8 mouse cellular contexts compared by ENCODE assay signal in the genomic region with DNA sequence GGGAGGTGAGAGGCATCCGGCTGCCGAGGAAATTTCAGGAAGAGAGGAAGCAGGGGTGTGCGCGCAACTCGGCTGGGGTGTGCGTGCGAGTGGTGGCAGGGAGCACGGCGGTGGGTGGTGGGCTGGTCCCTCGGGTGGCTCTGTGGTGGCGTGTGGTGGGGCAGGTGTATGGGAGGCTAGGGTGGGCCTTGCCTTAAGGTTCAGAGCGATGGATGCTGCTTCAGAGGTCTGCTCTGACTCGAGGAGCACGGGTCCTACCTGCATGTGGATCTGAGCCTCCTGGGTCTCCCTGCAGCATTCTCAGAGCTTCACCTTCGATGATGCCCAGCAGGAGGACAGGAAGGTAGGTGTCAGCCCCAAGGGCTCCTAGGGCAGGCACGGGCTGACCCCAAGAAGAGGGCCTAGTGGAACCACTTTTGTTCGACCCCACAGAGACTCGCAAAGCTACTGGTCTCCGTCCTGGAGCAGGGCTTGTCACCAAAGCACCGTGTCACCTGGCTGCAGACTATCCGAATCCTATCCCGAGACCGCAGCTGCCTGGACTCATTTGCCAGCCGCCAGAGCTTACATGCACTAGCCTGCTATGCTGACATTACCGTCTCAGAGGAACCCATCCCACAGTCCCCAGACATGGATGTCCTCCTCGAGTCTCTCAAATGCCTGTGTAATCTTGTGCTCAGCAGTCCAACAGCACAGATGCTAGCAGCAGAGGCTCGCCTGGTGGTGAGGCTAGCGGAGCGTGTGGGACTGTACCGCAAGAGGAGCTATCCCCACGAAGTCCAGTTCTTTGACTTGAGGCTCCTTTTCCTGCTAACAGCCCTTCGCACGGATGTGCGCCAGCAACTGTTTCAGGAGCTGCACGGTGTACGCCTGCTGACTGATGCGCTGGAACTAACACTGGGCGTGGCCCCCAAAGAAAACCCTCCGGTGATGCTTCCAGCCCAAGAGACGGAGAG. TPM values are rescaled to one million over a fixed set of nuclear protein-coding genes. Genes with fewer than 3 reads are reported as not detected.
DNase-seq lines count a peak whose midpoint lies in the region; ATAC-seq and TF ChIP-seq lines count a peak whose summit lies in the region.

TSS of gene Bet1l (minus strand) at position 28 of the 956 bp plus-strand sequence.

- peaks cover 65% of the 10 kb centered on the region for H3K36me3 ChIP-seq in kidney, embryonic 15.5 days
- peaks cover 2 to 8% of the 10 kb centered on the region in 2 experiments for H3K36me3 ChIP-seq in MEL (ENCODE audit: control insufficient read depth in 1 of 2, insufficient read depth in 2 of 2, low read length in 2 of 2)
- peaks cover 58% of the 10 kb centered on the region for H3K36me3 ChIP-seq in heart, embryonic 16.5 days (ENCODE audit: control insufficient read depth, insufficient read depth)

- intact Hi-C loops in left cerebral cortex, postnatal 25 days (cut with DNase I): loop anchor here (1.0 to 2.0 kb wide), 2 partner anchors 203 to 314 kb away; partner anchors contain the start of genes B4galnt4 and Rnh1

- H3K27me3 ChIP-seq in kidney, embryonic 15.5 days: no peaks in the 10 kb centered on the region
- H3K27me3 ChIP-seq in MEL (ENCODE audit: control insufficient read depth in 1 of 2, insufficient read depth in 2 of 2, low read length in 2 of 2): no peaks in the 10 kb centered on the region
- H3K27me3 ChIP-seq in heart, embryonic 16.5 days (ENCODE audit: control insufficient read depth, insufficient read depth, low read length): no peaks in the 10 kb centered on the region

- no peak for TF ChIP-seq CTCF in MEL (IDR thresholded peaks at IDR 0.05 in 2 of 3, conservative IDR thresholded peaks at IDR 0.05 in 1 of 3; ENCODE audit: control insufficient read depth in 1 of 3, insufficient read depth in 1 of 3, low read depth in 2 of 3, low read length in 3 of 3, poor library complexity in 1 of 3, severe bottlenecking in 1 of 3)

- TF ChIP-seq EP300 in MEL (IDR thresholded peaks at IDR 0.05; ENCODE audit: low read depth in 1 of 2, low read length in 2 of 2): no peak

- peak within 1 kb of the TSS; percentile 100 for H3K4me2 ChIP-seq in kidney, embryonic 15.5 days
- H3K4me2 ChIP-seq in heart, embryonic 16.5 days (ENCODE audit: low read depth, low read length): peak within 1 kb of the TSS; percentile 98

- TF ChIP-seq RAD21 in MEL (IDR thresholded peaks at IDR 0.05; ENCODE audit: low read depth, low read length): no peak

- DNase-seq in kidney, postnatal 14 days: no peak
- DNase-seq in MEL (ENCODE audit: low read depth, low spot score): peak; percentile 47
- peak; percentile 36 to 40 for DNase-seq in cerebellum, postnatal 25 days
- DNase-seq in left cerebral cortex, postnatal 25 days (ENCODE audit: low spot score in 2 of 2): peak; percentile 32 to 37
- no peak for DNase-seq in thymus, postnatal 36 days

- no peak; a peak in 1 of 4 replicates for TF ChIP-seq POLR2A in MEL (IDR thresholded peaks at IDR 0.05; ENCODE audit: control insufficient read depth in 1 of 2, insufficient read depth in 1 of 2, low read depth in 1 of 2, low read length in 2 of 2, poor library complexity in 1 of 2)

- H3K79me2 ChIP-seq in MEL (ENCODE audit: control insufficient read depth, insufficient read depth, low read length, poor library complexity): peaks cover 37% of the 10 kb centered on the region

- H3K9me3 ChIP-seq in kidney, embryonic 15.5 days (replicated peaks): no peaks in the 10 kb centered on the region
- H3K9me3 ChIP-seq in MEL (replicated peaks; ENCODE audit: insufficient read depth, low read length): no peaks in the 10 kb centered on the region
- no peaks in the 10 kb centered on the region for H3K9me3 ChIP-seq in heart, embryonic 16.5 days (replicated peaks; ENCODE audit: control insufficient read depth, low read length)

- H3K9ac ChIP-seq in kidney, embryonic 15.5 days: peak within 1 kb of the TSS; percentile 93
- peak within 1 kb of the TSS; percentile 80 for H3K9ac ChIP-seq in MEL (ENCODE audit: control insufficient read depth, low read depth, low read length, poor library complexity, severe bottlenecking)
- H3K9ac ChIP-seq in heart, embryonic 16.5 days (ENCODE audit: low read length): peak within 1 kb of the TSS; percentile 80

- peak within 1 kb of the TSS; percentile 95 for H3K27ac ChIP-seq in kidney, embryonic 15.5 days
- peak within 1 kb of the TSS; percentile 89 for H3K27ac ChIP-seq in MEL (ENCODE audit: control insufficient read depth, low read depth, low read length)
- peak within 1 kb of the TSS; percentile 95 for H3K27ac ChIP-seq in heart, embryonic 16.5 days (ENCODE audit: low read length)

- peak; percentile 49 for ATAC-seq in kidney, embryonic 15.5 days (replicated peaks; ENCODE audit: low FRiP score)
- 0 out of 2 replicates have a peak, but pooled peaks have one; percentile 11 for ATAC-seq in heart, embryonic 16.5 days (replicated peaks; ENCODE audit: extremely low read depth, insufficient read depth, low FRiP score)
- ATAC-seq in monocyte, adult 5-6 weeks (replicated peaks; ENCODE audit: insufficient number of reproducible peaks, low FRiP score, low TSS enrichment, poor library complexity, severe bottlenecking): no peak

- peaks cover 28% of the 10 kb centered on the region for H3K4me1 ChIP-seq in kidney, embryonic 15.5 days
- H3K4me1 ChIP-seq in MEL (ENCODE audit: control insufficient read depth in 1 of 2, insufficient read depth in 2 of 2, low read length in 2 of 2): peaks cover 3 to 19% of the 10 kb centered on the region in 2 experiments; a peak in 3 of 4 replicates
- H3K4me1 ChIP-seq in heart, embryonic 16.5 days (ENCODE audit: control insufficient read depth, insufficient read depth, low read length): peaks cover 23% of the 10 kb centered on the region

- peak within 1 kb of the TSS; percentile 92 for H3K4me3 ChIP-seq in kidney, embryonic 15.5 days (replicated peaks)
- H3K4me3 ChIP-seq in MEL (ENCODE audit: control insufficient read depth in 1 of 2, insufficient read depth in 1 of 2, low read depth in 2 of 2, low read length in 2 of 2): peak within 1 kb of the TSS; percentile 84 to 91
- H3K4me3 ChIP-seq in heart, embryonic 16.5 days (ENCODE audit: low read length): peak within 1 kb of the TSS; percentile 80

- WGBS in kidney, embryonic 15.5 days: 32% methylated on average over 40 of the region's 40 CpGs
- WGBS in heart, embryonic 16.5 days: 30% methylated on average over 40 of the region's 40 CpGs

TF ChIP-seq in MEL, 35 proteins besides CTCF, POLR2A, EP300 and RAD21:
- TF ChIP-seq JUND (IDR thresholded peaks at IDR 0.05; ENCODE audit: low read depth, low read length) (no peak), SIN3A (IDR thresholded peaks at IDR 0.05; ENCODE audit: low read length) (peak; percentile 48), GABPA (IDR thresholded peaks at IDR 0.05; ENCODE audit: low read depth, low read length) (no peak), TBP (IDR thresholded peaks at IDR 0.05; ENCODE audit: low read depth, low read length) (0 out of 2 replicates have a peak, but pooled peaks have one; percentile 0)
TF ChIP-seq in MEL: peak in this region for 2.

RNA-seq across cellular contexts. Expression of gene Bet1l, which starts in this region (rescaled TPM):
- polyA plus RNA-seq in kidney, embryonic 15.5 days (2015; fragmentation: Nextera tagmentation; extraction: Ambion mirVana): 35.9 and 37.2 TPM in 2 replicates
- total RNA-seq in MEL (2012; rRNA removed): 12.1 and 16.0 TPM in 2 replicates
- polyA plus RNA-seq in MEL (2012; ENCODE audit: insufficient read depth in 1 of 2, insufficient read length in 2 of 2, low read depth in 1 of 2, low replicate concordance in 2 of 2, missing spikeins in 1 of 2): 10 to 100 TPM in 1 of 2 experiments, not detected in 1; 26.2 TPM
- 31.6 and 39.5 TPM in 2 replicates for polyA plus RNA-seq in heart, embryonic 16.5 days (2015; fragmentation: Nextera tagmentation; extraction: Ambion mirVana)
- 10 to 100 TPM; 25.9 to 28.1 TPM for total RNA-seq in left cerebral cortex, postnatal 25 days (2021)
- 21.5 to 28.2 TPM (median 25.0 TPM) in 3 replicates for total RNA-seq in monocyte, adult 5-6 weeks (2017)

Comparison
In these comparisons a context has a peak if more than half of its experiments do, and no peak if none do; other contexts are left out.
1. DNase-seq: peak in MEL (single experiment), cerebellum, postnatal 25 days (2 of 2) and left cerebral cortex, postnatal 25 days (2 of 2); none in kidney, postnatal 14 days (single experiment) and thymus, postnatal 36 days (0 of 2).
2. Peak in every context shown above with its lines, with median percentiles within 50 percentile points of each other: H3K27ac ChIP-seq, H3K4me3 ChIP-seq and H3K9ac ChIP-seq.